Mouse (Mus musculus) thymus, adult 2 months (tissue): Measurements from ENCODE around the gene Arntl2.

Experiments
- CTCF ChIP-seq: fragments of 200-500 bp; IDR thresholded peaks from 2 replicates; pipeline ENCODE4 v1.5.1; 2012; ENCODE audit warnings: mild to moderate bottlenecking, control low read depth, low read length, moderate library complexity, borderline replicate concordance; ENCODE audit not compliant: control insufficient read depth, poor library complexity, insufficient read depth; ENCODE audit errors: extremely low read depth
- POLR2A ChIP-seq: fragments of 200-500 bp; IDR thresholded peaks from 2 replicates; pipeline ENCODE4 v1.6.1; 2012; ENCODE audit warnings: mild to moderate bottlenecking, low read length, control low read depth, moderate library complexity; ENCODE audit not compliant: control insufficient read depth, poor library complexity, insufficient read depth; ENCODE audit errors: extremely low read depth

GRCm38 (mm10) chr6:146880296-146880695 lies 84.4 kb downstream of the Arntl2 start:
- TF ChIP-seq POLR2A (no peak), CTCF (no peak)
